Mouse (Mus musculus): Measurements from ENCODE around the gene Arhgap10. TPM values are rescaled to one million over a fixed set of nuclear protein-coding genes. Genes with fewer than 3 reads are reported as not detected.

The Arhgap10 gene
- polyA plus RNA-seq, 1 experiment = 4.0 TPM

- Histone ChIP-seq H3K4me1 (ENCODE audit: control insufficient read depth, insufficient read depth, insufficient read length, low read length) (peaks cover 6% of the 10 kb centered on the region; the same call in 1 of the 2 replicates), H3K36me3 (ENCODE audit: control insufficient read depth, insufficient read depth, low read length) (no peaks in the 10 kb centered on the region), H3K4me3 (ENCODE audit: low read depth, low read length) (no peak overlapping the region), H3K27me3 (ENCODE audit: control insufficient read depth, insufficient read depth, low read length) (no peaks in the 10 kb centered on the region), H3K27ac (ENCODE audit: insufficient read depth, low read depth, low read length) (no peak overlapping the region)
- WGBS = 81% methylated on average over 12 of the region's 12 CpGs
- TF ChIP-seq CTCF (IDR thresholded peaks at IDR 0.05; ENCODE audit: extremely low read depth, insufficient read length, insufficient replicate concordance, low read depth, low read length) (no peak), POLR2A (IDR thresholded peaks at IDR 0.05; ENCODE audit: low read depth, low read length) (no peak)
These were observed 255.3 kb downstream of the Arhgap10 start for GRCm38 (mm10) chr8:77262216-77263009.

- TF ChIP-seq CTCF (IDR thresholded peaks at IDR 0.05; ENCODE audit: extremely low read depth, insufficient read length, insufficient replicate concordance, low read depth, low read length) (no peak), POLR2A (IDR thresholded peaks at IDR 0.05; ENCODE audit: low read depth, low read length) (no peak)
- H3K4me1 ChIP-seq (ENCODE audit: control insufficient read depth, insufficient read depth, insufficient read length, low read length) = peaks cover 6% of the 10 kb centered on the region; the same call in 1 of the 2 replicates
- no peak overlapping the region for H3K4me3 ChIP-seq (ENCODE audit: low read depth, low read length)
These were observed 256.5 kb downstream of the Arhgap10 start for GRCm38 (mm10) chr8:77261215-77261614.

GRCm38 (mm10) chr8:77257085-77257451 is 260.7 kb downstream of the Arhgap10 start:
- Histone ChIP-seq H3K27me3 (ENCODE audit: control insufficient read depth, insufficient read depth, low read length) (no peaks in the 10 kb centered on the region), H3K36me3 (ENCODE audit: control insufficient read depth, insufficient read depth, low read length) (no peaks in the 10 kb centered on the region), H3K4me3 (ENCODE audit: low read depth, low read length) (no peak overlapping the region), H3K27ac (ENCODE audit: insufficient read depth, low read depth, low read length) (no peak overlapping the region), H3K4me1 (ENCODE audit: control insufficient read depth, insufficient read depth, insufficient read length, low read length) (peaks cover 6% of the 10 kb centered on the region; the same call in 1 of the 2 replicates)
- TF ChIP-seq CTCF (IDR thresholded peaks at IDR 0.05; ENCODE audit: extremely low read depth, insufficient read length, insufficient replicate concordance, low read depth, low read length) = no peak
- TF ChIP-seq POLR2A (IDR thresholded peaks at IDR 0.05; ENCODE audit: low read depth, low read length) = no peak
- WGBS = 95% methylated on average over 12 of the region's 12 CpGs

More at GRCm38 (mm10) chr8:77261215-77261614, 256.5 kb downstream of the Arhgap10 start:
- H3K27ac ChIP-seq (ENCODE audit: insufficient read depth, low read depth, low read length) = no peak overlapping the region
- H3K36me3 ChIP-seq (ENCODE audit: control insufficient read depth, insufficient read depth, low read length) = no peaks in the 10 kb centered on the region
- no peaks in the 10 kb centered on the region for H3K27me3 ChIP-seq (ENCODE audit: control insufficient read depth, insufficient read depth, low read length)
- WGBS = 47% methylated on average over 6 of the region's 6 CpGs

GRCm38 (mm10) chr8:77256450-77257084 is 261.2 kb downstream of the Arhgap10 start:
- no peaks in the 10 kb centered on the region for H3K27me3 ChIP-seq (ENCODE audit: control insufficient read depth, insufficient read depth, low read length)
- TF ChIP-seq CTCF (IDR thresholded peaks at IDR 0.05; ENCODE audit: extremely low read depth, insufficient read length, insufficient replicate concordance, low read depth, low read length) (no peak), POLR2A (IDR thresholded peaks at IDR 0.05; ENCODE audit: low read depth, low read length) (no peak)
- 97% methylated on average over 5 of the region's 5 CpGs for whole genome bisulfite sequencing
- H3K27ac ChIP-seq (ENCODE audit: insufficient read depth, low read depth, low read length) = no peak overlapping the region
- peaks cover 9% of the 10 kb centered on the region; the same call in 1 of the 2 replicates for H3K4me1 ChIP-seq (ENCODE audit: control insufficient read depth, insufficient read depth, insufficient read length, low read length)
- no peaks in the 10 kb centered on the region for H3K36me3 ChIP-seq (ENCODE audit: control insufficient read depth, insufficient read depth, low read length)
- H3K4me3 ChIP-seq (ENCODE audit: low read depth, low read length) = no peak overlapping the region

GRCm38 (mm10) chr8:77254466-77254865 is 263.3 kb downstream of the Arhgap10 start:
- WGBS = 75% methylated on average over 5 of the region's 5 CpGs
- H3K27me3 ChIP-seq (ENCODE audit: control insufficient read depth, insufficient read depth, low read length) = no peaks in the 10 kb centered on the region
- H3K4me3 ChIP-seq (ENCODE audit: low read depth, low read length) = no peak overlapping the region
- H3K36me3 ChIP-seq (ENCODE audit: control insufficient read depth, insufficient read depth, low read length) = no peaks in the 10 kb centered on the region
- no peak for TF ChIP-seq POLR2A (IDR thresholded peaks at IDR 0.05; ENCODE audit: low read depth, low read length)
- TF ChIP-seq CTCF (IDR thresholded peaks at IDR 0.05; ENCODE audit: extremely low read depth, insufficient read length, insufficient replicate concordance, low read depth, low read length) = no peak
- peaks cover 17% of the 10 kb centered on the region; the same call in 1 of the 2 replicates for H3K4me1 ChIP-seq (ENCODE audit: control insufficient read depth, insufficient read depth, insufficient read length, low read length)
- H3K27ac ChIP-seq (ENCODE audit: insufficient read depth, low read depth, low read length) = no peak overlapping the region

- no peaks in the 10 kb centered on the region for H3K27me3 ChIP-seq (ENCODE audit: control insufficient read depth, insufficient read depth, low read length)
- TF ChIP-seq POLR2A (IDR thresholded peaks at IDR 0.05; ENCODE audit: low read depth, low read length) = no peak
- no peak for TF ChIP-seq CTCF (IDR thresholded peaks at IDR 0.05; ENCODE audit: extremely low read depth, insufficient read length, insufficient replicate concordance, low read depth, low read length)
- WGBS = 59% methylated on average over 5 of the region's 5 CpGs
- no peaks in the 10 kb centered on the region; the same call in 1 of the 2 replicates for H3K36me3 ChIP-seq (ENCODE audit: control insufficient read depth, insufficient read depth, low read length)
- H3K4me3 ChIP-seq (ENCODE audit: low read depth, low read length) = no peak overlapping the region
- peak overlapping the region; percentile 35; the same call in 1 of the 2 replicates for H3K27ac ChIP-seq (ENCODE audit: insufficient read depth, low read depth, low read length)
- H3K4me1 ChIP-seq (ENCODE audit: control insufficient read depth, insufficient read depth, insufficient read length, low read length) = peaks cover 20% of the 10 kb centered on the region; the same call in 1 of the 2 replicates
These were observed 266.6 kb downstream of the Arhgap10 start for GRCm38 (mm10) chr8:77251134-77251533.

GRCm38 (mm10) chr8:77250094-77250493 is 267.7 kb downstream of the Arhgap10 start:
- WGBS = 89% methylated on average over 3 of the region's 3 CpGs
- Histone ChIP-seq H3K36me3 (ENCODE audit: control insufficient read depth, insufficient read depth, low read length) (no peaks in the 10 kb centered on the region; the same call in 1 of the 2 replicates), H3K4me3 (ENCODE audit: low read depth, low read length) (no peak overlapping the region), H3K4me1 (ENCODE audit: control insufficient read depth, insufficient read depth, insufficient read length, low read length) (peaks cover 20% of the 10 kb centered on the region; the same call in 1 of the 2 replicates), H3K27me3 (ENCODE audit: control insufficient read depth, insufficient read depth, low read length) (no peaks in the 10 kb centered on the region), H3K27ac (ENCODE audit: insufficient read depth, low read depth, low read length) (no peak overlapping the region)
- TF ChIP-seq CTCF (IDR thresholded peaks at IDR 0.05; ENCODE audit: extremely low read depth, insufficient read length, insufficient replicate concordance, low read depth, low read length) = no peak
- TF ChIP-seq POLR2A (IDR thresholded peaks at IDR 0.05; ENCODE audit: low read depth, low read length) = no peak
